In genomic region chr2:92391703-92392317, GRCm38 (mm10) we compare ENCODE assay signal across 7 mouse cellular contexts. TPM values are rescaled to one million over a fixed set of nuclear protein-coding genes. Genes with fewer than 3 reads are reported as not detected.
DNase-seq lines count a peak whose midpoint lies in the region; ATAC-seq and TF ChIP-seq lines count a peak whose summit lies in the region.

No protein-coding gene starts in this region.

- TF ChIP-seq POLR2A in myocyte (IDR thresholded peaks at IDR 0.05; ENCODE audit: insufficient read length, low read depth): no peak

- peak overlapping the region; percentile 56 for H3K4me2 ChIP-seq in embryonic facial prominence, embryonic 14.5 days (ENCODE audit: low read depth, low read length)
- H3K4me2 ChIP-seq in hindbrain, postnatal 0 days (ENCODE audit: low read depth, low read length): peak overlapping the region; percentile 60
- H3K4me2 ChIP-seq in myocyte (ENCODE audit: low read depth): peak overlapping the region; percentile 61

- no peak for TF ChIP-seq CTCF in hindbrain, postnatal 0 days (IDR thresholded peaks at IDR 0.05; ENCODE audit: low read depth)

- no peak for ATAC-seq in embryonic facial prominence, embryonic 14.5 days (ENCODE audit: low read depth)
- peak; percentile 8 for ATAC-seq in hindbrain, postnatal 0 days

- H3K9me3 ChIP-seq in embryonic facial prominence, embryonic 14.5 days (ENCODE audit: control insufficient read depth, low read length): no peaks in the 10 kb centered on the region
- no peaks in the 10 kb centered on the region for H3K9me3 ChIP-seq in hindbrain, postnatal 0 days (ENCODE audit: low read length)

- no peak overlapping the region for H3ac ChIP-seq in myocyte (ENCODE audit: control insufficient read depth, insufficient read length)

- DNase-seq in kidney, postnatal 4 days: peak; percentile 24 to 29
- DNase-seq in kidney, postnatal 10 days: no peak
- no peak for DNase-seq in embryonic facial prominence, embryonic 14.5 days (ENCODE audit: low spot score)
- peak; percentile 60 for DNase-seq in hindbrain, postnatal 0 days (ENCODE audit: low spot score)
- no peak for DNase-seq in MN1 (ENCODE audit: low spot score)
- no peak for DNase-seq in frontal cortex, postnatal 14 days (ENCODE audit: low spot score in 2 of 2)

- H3K36me3 ChIP-seq in embryonic facial prominence, embryonic 14.5 days (ENCODE audit: control insufficient read depth, insufficient read depth, low read length): peaks cover 7% of the 10 kb centered on the region; the same call in 1 of the 2 replicates
- peaks cover 5% of the 10 kb centered on the region for H3K36me3 ChIP-seq in hindbrain, postnatal 0 days (ENCODE audit: insufficient read depth, low read length)
- H3K36me3 ChIP-seq in myocyte (ENCODE audit: control insufficient read depth, insufficient read depth): no peaks in the 10 kb centered on the region

- 28% methylated on average over 11 of the region's 11 CpGs for WGBS in embryonic facial prominence, embryonic 14.5 days
- 13% methylated on average over 11 of the region's 11 CpGs for WGBS in hindbrain, postnatal 0 days

- peaks cover 20% of the 10 kb centered on the region; the same call in 1 of the 2 replicates for H3K4me1 ChIP-seq in embryonic facial prominence, embryonic 14.5 days (ENCODE audit: control insufficient read depth, insufficient read depth, low read length)
- peaks cover 44% of the 10 kb centered on the region for H3K4me1 ChIP-seq in hindbrain, postnatal 0 days (ENCODE audit: insufficient read depth, low read length)

- peak overlapping the region; percentile 35 for H3K4me3 ChIP-seq in embryonic facial prominence, embryonic 14.5 days (ENCODE audit: low read depth, low read length)
- peak overlapping the region; percentile 30 for H3K4me3 ChIP-seq in hindbrain, postnatal 0 days (ENCODE audit: low read length)
- no peak overlapping the region for H3K4me3 ChIP-seq in myocyte

- H3K27me3 ChIP-seq in embryonic facial prominence, embryonic 14.5 days (replicated peaks; ENCODE audit: control insufficient read depth, insufficient read depth, low read length): no peaks in the 10 kb centered on the region
- no peaks in the 10 kb centered on the region for H3K27me3 ChIP-seq in hindbrain, postnatal 0 days (ENCODE audit: insufficient read depth, low read length)
- H3K27me3 ChIP-seq in myocyte (ENCODE audit: control insufficient read depth, insufficient read depth, insufficient read length): peaks cover 32% of the 10 kb centered on the region

- H3K9ac ChIP-seq in embryonic facial prominence, embryonic 14.5 days (ENCODE audit: low read depth, low read length): peak overlapping the region; percentile 64
- H3K9ac ChIP-seq in hindbrain, postnatal 0 days (replicated peaks; ENCODE audit: low read length): peak overlapping the region; percentile 55

- H3K79me2 ChIP-seq in myocyte (ENCODE audit: control insufficient read depth, insufficient read depth): no peaks in the 10 kb centered on the region

- peak overlapping the region; percentile 77 for H3K27ac ChIP-seq in embryonic facial prominence, embryonic 14.5 days (replicated peaks; ENCODE audit: low read depth, low read length)
- H3K27ac ChIP-seq in hindbrain, postnatal 0 days: peak overlapping the region; percentile 85

TF ChIP-seq in myocyte, 11 proteins besides CTCF, POLR2A, EP300 and RAD21:
- no peak for TF ChIP-seq SRF (IDR thresholded peaks at IDR 0.05; ENCODE audit: control insufficient read depth, insufficient read length, low read depth)
- TF ChIP-seq MYOG (IDR thresholded peaks at IDR 0.05; ENCODE audit: control insufficient read depth in 1 of 3, insufficient read depth in 1 of 3, insufficient read length in 2 of 3, low read depth in 2 of 3): peak in 2 of 3 experiments; percentile 31 to 37
- TF ChIP-seq MYOD1 (IDR thresholded peaks at IDR 0.05; ENCODE audit: control insufficient read depth in 1 of 3, insufficient read length in 2 of 3, low read depth in 2 of 3): peak in 2 of 3 experiments; percentile 54 to 59
- no peak for TF ChIP-seq TCF12 (IDR thresholded peaks at IDR 0.05; ENCODE audit: insufficient read depth, poor library complexity, severe bottlenecking)
- TF ChIP-seq USF1 (IDR thresholded peaks at IDR 0.05; ENCODE audit: low read depth): no peak
- no peak for TF ChIP-seq POLR2AphosphoS2 (IDR thresholded peaks at IDR 0.05; ENCODE audit: insufficient read length, low read depth)
- no peak for TF ChIP-seq E2F4 (IDR thresholded peaks at IDR 0.05; ENCODE audit: insufficient read depth)
- TF ChIP-seq REST (IDR thresholded peaks at IDR 0.05; ENCODE audit: insufficient read depth, insufficient read length): no peak
- TF ChIP-seq TCF3 (IDR thresholded peaks at IDR 0.05; ENCODE audit: insufficient read length, low read depth): no peak
- no peak for TF ChIP-seq CEBPB (IDR thresholded peaks at IDR 0.05; ENCODE audit: insufficient read depth, poor library complexity, severe bottlenecking)
- TF ChIP-seq MAX (IDR thresholded peaks at IDR 0.05; ENCODE audit: low read depth): no peak

RNA-seq across cellular contexts. Expression of gene Mapk8ip1, which starts 9.3 kb away (rescaled TPM):
- polyA plus RNA-seq in embryonic facial prominence, embryonic 14.5 days (2014; fragmentation: Nextera tagmentation; extraction: Ambion mirVana): 17.6 and 18.1 TPM in 2 replicates
- 361 and 373 TPM in 2 replicates for total RNA-seq in hindbrain, postnatal 0 days (2014; rRNA removed)
- 177 and 182 TPM in 2 replicates for polyA plus RNA-seq in hindbrain, postnatal 0 days (2015; fragmentation: Nextera tagmentation; extraction: Ambion mirVana)
- polyA plus RNA-seq in myocyte (2012; fragmentation: generic; extraction: Trizol): 34.7 TPM

RNA-seq across cellular contexts. Expression of gene 1700029I15Rik, which starts 9.5 kb away (rescaled TPM):
- 2.7 and 3.0 TPM in 2 replicates for polyA plus RNA-seq in embryonic facial prominence, embryonic 14.5 days (2014; fragmentation: Nextera tagmentation; extraction: Ambion mirVana)
- 1.6 and 1.8 TPM in 2 replicates for total RNA-seq in hindbrain, postnatal 0 days (2014; rRNA removed)
- 4.0 and 4.9 TPM in 2 replicates for polyA plus RNA-seq in hindbrain, postnatal 0 days (2015; fragmentation: Nextera tagmentation; extraction: Ambion mirVana)
- polyA plus RNA-seq in myocyte (2012; fragmentation: generic; extraction: Trizol): 0.91 TPM

RNA-seq across cellular contexts. Expression of gene Large2, which starts 17.1 kb away (rescaled TPM):
- 10.7 and 11.1 TPM in 2 replicates for polyA plus RNA-seq in embryonic facial prominence, embryonic 14.5 days (2014; fragmentation: Nextera tagmentation; extraction: Ambion mirVana)
- 0.11 and 0.16 TPM in 2 replicates for total RNA-seq in hindbrain, postnatal 0 days (2014; rRNA removed)
- 1.8 and 2.1 TPM in 2 replicates for polyA plus RNA-seq in hindbrain, postnatal 0 days (2015; fragmentation: Nextera tagmentation; extraction: Ambion mirVana)
- 0.11 TPM for polyA plus RNA-seq in myocyte (2012; fragmentation: generic; extraction: Trizol)

RNA-seq across cellular contexts. Expression of gene Pex16, which starts 17.3 kb away (rescaled TPM):
- 19.6 and 22.7 TPM in 2 replicates for polyA plus RNA-seq in embryonic facial prominence, embryonic 14.5 days (2014; fragmentation: Nextera tagmentation; extraction: Ambion mirVana)
- 27.8 and 35.2 TPM in 2 replicates for total RNA-seq in hindbrain, postnatal 0 days (2014; rRNA removed)
- polyA plus RNA-seq in hindbrain, postnatal 0 days (2015; fragmentation: Nextera tagmentation; extraction: Ambion mirVana): 44.3 and 48.6 TPM in 2 replicates
- 44.1 TPM for polyA plus RNA-seq in myocyte (2012; fragmentation: generic; extraction: Trizol)

RNA-seq across cellular contexts. Expression of gene Cry2, which starts 42.0 kb away (rescaled TPM):
- polyA plus RNA-seq in embryonic facial prominence, embryonic 14.5 days (2014; fragmentation: Nextera tagmentation; extraction: Ambion mirVana): 26.6 and 27.1 TPM in 2 replicates
- 43.8 and 45.5 TPM in 2 replicates for total RNA-seq in hindbrain, postnatal 0 days (2014; rRNA removed)
- polyA plus RNA-seq in hindbrain, postnatal 0 days (2015; fragmentation: Nextera tagmentation; extraction: Ambion mirVana): 50.6 and 52.0 TPM in 2 replicates
- 9.3 TPM for polyA plus RNA-seq in myocyte (2012; fragmentation: generic; extraction: Trizol)

Comparison
In these comparisons a context has a peak if more than half of its experiments do, and no peak if none do; other contexts are left out.
1. DNase-seq: peak in kidney, postnatal 4 days (2 of 2) and hindbrain, postnatal 0 days (single experiment); none in kidney, postnatal 10 days (single experiment), embryonic facial prominence, embryonic 14.5 days (single experiment), MN1 (single experiment) and frontal cortex, postnatal 14 days (0 of 2).
2. Peak in every context shown above with its lines, with median percentiles within 50 percentile points of each other: H3K4me2 ChIP-seq.